Mouse (Mus musculus) intestine, embryonic 16.5 days (tissue): ENCODE measurements around the gene Tomm40l. TPM values are rescaled to one million over a fixed set of nuclear protein-coding genes. Genes with fewer than 3 reads are reported as not detected.
A peak's percentile ranks its signal among the peaks of the same experiment; 100 is the strongest.

Source experiments
- ATAC-seq: fragments of 200-750 bp; cut with Nextera tagmentation; 2 replicates; pipeline ENCODE4 v1.8.0; 2017; ENCODE audit warnings: moderate TSS enrichment, moderate library complexity
- H3K27ac ChIP-seq: fragments of 300-500 bp; sonication (generic); 2 replicates; pipeline ENCODE4 v1.5.1; 2014; ENCODE audit warnings: mild to moderate bottlenecking, low read length
- H3K27me3 ChIP-seq: fragments of 300-500 bp; sonication (generic); replicated peaks from 2 replicates; pipeline ENCODE4 v1.6.1; 2014; ENCODE audit warnings: low read length, control low read depth, mixed read lengths; ENCODE audit not compliant: control insufficient read depth, insufficient read depth
- H3K36me3 ChIP-seq: fragments of 300-500 bp; sonication (generic); 2 replicates; pipeline ENCODE4 v1.6.1; 2014; ENCODE audit warnings: low read length, control low read depth; ENCODE audit not compliant: control insufficient read depth, insufficient read depth
- H3K4me1 ChIP-seq: fragments of 300-500 bp; sonication (generic); 2 replicates; pipeline ENCODE4 v1.6.1; 2014; ENCODE audit warnings: low read length, control low read depth, mixed read lengths; ENCODE audit not compliant: control insufficient read depth, insufficient read depth
- H3K4me2 ChIP-seq: fragments of 300-500 bp; sonication (generic); 2 replicates; pipeline ENCODE4 v1.6.1; 2014; ENCODE audit warnings: low read depth, low read length, control low read depth
- H3K4me3 ChIP-seq: fragments of 300-500 bp; sonication (generic); 2 replicates; pipeline ENCODE4 v1.5.1; 2014; ENCODE audit warnings: mild to moderate bottlenecking, low read length
- H3K9ac ChIP-seq: fragments of 300-500 bp; sonication (generic); 2 replicates; pipeline ENCODE4 v1.6.1; 2014; ENCODE audit warnings: low read depth, low read length
- H3K9me3 ChIP-seq: fragments of 300-500 bp; sonication (generic); 2 replicates; pipeline ENCODE4 v1.6.1; 2016; ENCODE audit warnings: low read length, control low read depth; ENCODE audit not compliant: control insufficient read depth
- WGBS: fragments of 180-500 bp; shearing (Covaris S2); extraction: QIAGEN DNeasy Blood & Tissue Kit; methylation state at CpG from one replicate; pipeline ENCODE4 v1.1.7; 2014; 5-methylcytosine and 5-hydroxymethylcytosine counted together
- polyA plus RNA-seq: library from polyadenylated mRNA; unstranded; fragments of >200 nt; fragmentation: Nextera tagmentation; extraction: Ambion mirVana; gene quantifications from 2 replicates; pipeline ENCODE4 v1.2.1, GENCODE M21; 2015

The Tomm40l gene
- polyA plus RNA-seq, 1 experiment from 2014 or later, result 34.7 TPM

DNA sequence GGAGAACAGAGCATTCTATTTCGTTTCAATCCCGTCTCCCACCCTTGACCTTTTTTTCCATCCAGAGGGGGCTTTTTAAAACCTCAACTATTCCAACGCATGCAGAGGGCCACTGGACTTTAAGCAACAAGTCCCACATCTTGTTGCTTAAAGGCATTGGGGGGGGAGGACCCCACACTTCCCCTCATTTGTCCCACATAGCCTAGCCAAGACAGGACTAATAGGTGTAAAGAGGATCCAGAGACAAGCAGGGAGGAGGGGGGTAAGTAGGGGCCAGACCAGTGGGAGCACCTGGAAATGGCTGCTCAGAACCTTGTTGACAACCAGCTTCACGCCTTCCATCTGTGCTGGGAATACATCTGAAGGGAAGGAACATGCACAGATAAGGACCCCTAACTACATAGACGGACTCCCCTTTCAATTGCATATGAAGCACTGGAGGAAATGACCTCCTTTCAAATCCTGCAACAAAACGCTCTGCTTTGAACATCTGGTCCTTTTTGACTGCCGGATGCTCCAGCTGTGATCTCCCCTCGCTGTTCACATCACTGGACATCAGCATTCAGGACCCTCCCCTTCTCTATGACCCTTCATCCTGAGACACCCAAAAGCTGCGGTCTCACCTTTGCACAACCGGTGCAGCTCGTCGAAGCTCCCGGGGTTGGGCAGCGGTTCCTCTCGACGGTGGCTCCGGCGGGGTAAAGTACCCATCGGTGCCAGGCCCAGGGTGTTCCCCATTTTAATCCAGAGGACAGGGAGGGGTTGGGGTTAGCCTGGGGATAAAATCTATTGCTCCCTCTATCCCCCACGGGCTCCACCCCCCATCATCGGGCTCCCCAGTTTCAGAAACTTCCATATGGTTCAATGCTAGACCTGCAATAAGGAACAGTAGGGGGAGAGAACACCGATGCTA is 777 bp downstream of the Tomm40l start:
- Histone ChIP-seq H3K4me1 (peaks cover 9% of the 10 kb centered on the region), H3K27ac (no peak overlapping the region), H3K36me3 (0 out of 2 replicates have a peak, but pooled peaks cover 2% of the 10 kb centered on the region), H3K27me3 (no peaks in the 10 kb centered on the region), H3K9ac (peak overlapping the region; percentile 61), H3K4me2 (peak overlapping the region; percentile 60), H3K4me3 (peak overlapping the region; percentile 64), H3K9me3 (no peaks in the 10 kb centered on the region)
- no peak for ATAC-seq
- 5% methylated on average over 22 of the region's 22 CpGs for WGBS

DNA sequence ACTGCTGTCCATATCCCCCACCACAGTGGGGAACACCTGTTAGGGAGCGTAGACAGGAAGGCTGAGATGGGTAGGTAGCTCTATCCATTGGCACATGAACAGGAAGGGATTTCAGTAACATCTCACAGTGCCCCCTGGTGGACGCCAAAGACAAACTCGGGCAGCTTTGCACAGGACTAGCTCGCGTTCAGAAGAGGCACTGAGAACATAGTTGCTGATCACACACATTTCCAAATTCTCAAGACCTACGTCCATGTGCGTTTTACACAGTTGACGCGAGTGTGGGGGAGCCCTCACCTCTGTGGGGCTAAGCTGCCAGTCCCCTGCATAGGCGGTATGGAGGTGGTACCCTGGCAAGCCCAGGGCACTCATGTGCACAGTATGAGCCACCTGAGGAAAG is 1.4 kb downstream of the Tomm40l start:
- WGBS, result 8% methylated on average over 10 of the region's 10 CpGs
- peak; percentile 27; the same call in 1 of the 2 replicates for ATAC-seq
- H3K9me3 ChIP-seq, result no peaks in the 10 kb centered on the region
- H3K27ac ChIP-seq, result no peak overlapping the region
- peak overlapping the region; percentile 61; the same call in 1 of the 2 replicates for H3K9ac ChIP-seq
- peaks cover 13% of the 10 kb centered on the region for H3K4me1 ChIP-seq
- peak overlapping the region; percentile 6 for H3K4me3 ChIP-seq
- H3K4me2 ChIP-seq, result peak overlapping the region; percentile 60
- H3K36me3 ChIP-seq, result 0 out of 2 replicates have a peak, but pooled peaks cover 2% of the 10 kb centered on the region
- H3K27me3 ChIP-seq, result no peaks in the 10 kb centered on the region

DNA sequence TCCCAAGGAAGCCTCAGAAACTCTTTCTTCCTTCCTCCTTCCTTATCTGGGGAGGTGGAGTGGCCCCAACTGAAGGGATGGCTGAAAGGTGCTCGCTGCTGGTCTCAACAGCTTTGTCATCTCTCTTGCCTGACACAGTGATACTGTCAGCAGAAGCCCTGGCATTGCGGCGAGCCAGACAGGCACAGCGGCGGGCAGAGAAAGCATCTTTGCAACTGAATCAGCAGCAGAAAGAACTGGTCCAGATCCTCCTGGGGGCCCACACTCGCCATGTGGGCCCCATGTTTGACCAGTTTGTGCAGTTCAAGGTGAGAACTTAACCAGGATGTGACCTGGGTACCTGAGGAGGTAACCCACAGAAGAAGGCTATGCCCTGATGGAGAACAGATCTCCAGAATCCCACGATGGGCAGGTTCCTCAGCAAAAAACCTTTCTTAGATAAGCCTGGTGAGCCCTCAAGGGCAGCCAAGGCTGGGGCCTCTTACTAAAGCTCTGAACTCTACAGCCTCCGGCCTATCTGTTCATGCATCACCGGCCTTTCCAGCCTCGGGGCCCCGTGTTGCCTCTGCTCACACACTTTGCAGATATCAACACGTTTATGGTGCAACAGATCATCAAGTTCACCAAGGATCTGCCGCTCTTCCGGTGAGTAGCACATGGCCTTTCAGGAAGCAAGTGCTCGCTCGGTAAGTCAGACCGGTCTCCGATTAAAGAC is 5.9 kb downstream of the Tomm40l start:
- H3K4me3 ChIP-seq, result no peak overlapping the region

DNA sequence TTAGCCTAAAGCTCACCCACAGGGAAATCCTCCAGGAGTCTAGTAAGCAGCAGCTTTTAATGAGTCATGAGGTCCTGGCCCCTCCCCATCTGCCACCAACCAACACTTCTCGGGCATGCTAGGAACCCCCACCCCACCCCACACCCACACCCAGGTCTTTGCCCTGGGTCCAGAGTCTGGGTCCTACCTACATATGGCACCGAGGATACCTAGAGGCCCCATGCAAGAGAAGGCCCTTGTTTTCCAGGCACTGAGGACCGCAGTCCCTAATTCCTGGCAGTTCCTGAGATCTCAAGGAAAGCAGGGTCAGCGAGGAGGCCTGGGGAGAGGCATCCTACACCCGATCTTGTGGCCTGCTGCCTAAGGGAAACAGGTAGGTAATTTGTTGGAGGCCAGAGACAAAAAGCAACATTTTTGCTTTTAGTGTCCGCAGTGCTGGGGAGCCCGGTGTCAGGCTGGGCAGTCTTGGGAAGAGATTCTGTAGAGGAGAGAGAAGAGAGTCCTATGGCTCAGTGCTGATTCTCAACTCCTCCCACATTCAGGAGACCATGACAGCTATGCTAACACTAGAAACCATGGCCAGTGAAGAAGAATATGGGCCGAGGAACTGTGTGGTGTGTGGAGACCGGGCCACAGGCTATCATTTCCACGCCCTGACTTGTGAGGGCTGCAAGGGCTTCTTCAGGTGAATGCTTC is 8.4 kb downstream of the Tomm40l start, which contains the start of gene Nr1i3:
TSS of gene Nr1i3 (plus strand) at position 170 of the 696 bp plus-strand sequence.
- Histone ChIP-seq H3K4me3 (peak within 1 kb of the TSS; percentile 39), H3K4me1 (0 out of 2 replicates have a peak, but pooled peaks cover 6% of the 10 kb centered on the region), H3K9ac (peak within 1 kb of the TSS; percentile 56), H3K27ac (peak within 1 kb of the TSS; percentile 81), H3K4me2 (peak within 1 kb of the TSS; percentile 34), H3K27me3 (no peaks in the 10 kb centered on the region), H3K36me3 (0 out of 2 replicates have a peak, but pooled peaks cover 2% of the 10 kb centered on the region), H3K9me3 (no peaks in the 10 kb centered on the region)
- ATAC-seq, result peak; percentile 97
- WGBS, result 62% methylated on average over 10 of the region's 10 CpGs

More for the DNA sequence above, 5.9 kb downstream of the Tomm40l start:
- H3K27me3 ChIP-seq, result no peaks in the 10 kb centered on the region
- H3K4me1 ChIP-seq, result peaks cover 12% of the 10 kb centered on the region; the same call in 1 of the 2 replicates
- no peak overlapping the region for H3K9ac ChIP-seq
- H3K27ac ChIP-seq, result peak overlapping the region; percentile 26; the same call in 1 of the 2 replicates
- no peak overlapping the region for H3K4me2 ChIP-seq
- no peaks in the 10 kb centered on the region for H3K9me3 ChIP-seq
- ATAC-seq, result 0 out of 2 replicates have a peak, but pooled peaks have one; percentile 21
- H3K36me3 ChIP-seq, result 0 out of 2 replicates have a peak, but pooled peaks cover 2% of the 10 kb centered on the region
- WGBS, result 81% methylated on average over 18 of the region's 18 CpGs

DNA sequence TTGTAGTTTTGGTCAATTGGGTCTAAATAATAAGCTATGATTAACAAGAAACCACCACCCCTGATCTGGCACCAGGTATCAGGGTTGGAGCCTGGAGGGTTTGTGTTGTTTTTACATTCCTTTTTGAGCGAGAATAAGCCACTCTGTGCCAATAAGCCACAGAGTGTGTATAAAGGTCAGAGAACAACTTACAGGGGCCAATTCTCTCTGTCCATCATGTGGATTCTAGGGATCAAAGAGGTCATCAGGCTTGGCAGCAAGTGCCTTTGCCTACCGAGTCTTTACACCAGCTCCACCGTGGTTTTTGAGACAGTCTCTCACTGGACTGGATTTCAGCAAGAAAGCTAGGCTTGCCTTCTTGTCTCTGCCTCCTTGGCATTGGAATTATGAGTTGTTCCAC is 9.5 kb downstream of the Tomm40l start:
- Histone ChIP-seq H3K9me3 (no peaks in the 10 kb centered on the region), H3K9ac (no peak overlapping the region), H3K27me3 (no peaks in the 10 kb centered on the region), H3K36me3 (no peaks in the 10 kb centered on the region), H3K27ac (no peak overlapping the region), H3K4me3 (no peak overlapping the region), H3K4me2 (no peak overlapping the region), H3K4me1 (0 out of 2 replicates have a peak, but pooled peaks cover 6% of the 10 kb centered on the region)
- WGBS, result 50% methylated on average over 3 of the region's 3 CpGs
- no peak for ATAC-seq

DNA sequence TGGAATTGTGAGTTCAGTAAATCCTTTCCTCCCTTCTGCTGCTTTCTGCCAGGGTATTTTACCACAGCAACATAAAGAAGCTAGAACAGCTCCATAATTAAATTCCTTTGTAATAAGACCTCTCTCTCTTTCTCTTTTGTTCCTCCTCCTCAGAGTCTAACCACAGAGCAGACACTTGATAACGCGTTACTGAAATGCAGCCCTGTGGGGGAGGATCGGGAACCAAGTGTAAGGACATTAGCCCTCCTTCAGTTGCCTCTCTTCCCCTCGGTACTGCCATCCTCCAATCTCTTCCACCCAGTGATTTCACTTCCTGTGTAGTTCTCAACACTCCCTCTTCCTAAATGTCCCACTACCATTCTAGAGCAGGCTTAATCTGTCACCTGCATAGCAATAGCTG is 12.9 kb downstream of the Tomm40l start:
- no peak for ATAC-seq
- Histone ChIP-seq H3K9ac (no peak overlapping the region), H3K4me1 (no peaks in the 10 kb centered on the region), H3K4me3 (no peak overlapping the region), H3K27me3 (no peaks in the 10 kb centered on the region; the same call in 1 of the 2 replicates), H3K9me3 (no peaks in the 10 kb centered on the region), H3K27ac (no peak overlapping the region), H3K4me2 (no peak overlapping the region), H3K36me3 (no peaks in the 10 kb centered on the region)
- 25% methylated on average over 4 of the region's 4 CpGs for WGBS

DNA sequence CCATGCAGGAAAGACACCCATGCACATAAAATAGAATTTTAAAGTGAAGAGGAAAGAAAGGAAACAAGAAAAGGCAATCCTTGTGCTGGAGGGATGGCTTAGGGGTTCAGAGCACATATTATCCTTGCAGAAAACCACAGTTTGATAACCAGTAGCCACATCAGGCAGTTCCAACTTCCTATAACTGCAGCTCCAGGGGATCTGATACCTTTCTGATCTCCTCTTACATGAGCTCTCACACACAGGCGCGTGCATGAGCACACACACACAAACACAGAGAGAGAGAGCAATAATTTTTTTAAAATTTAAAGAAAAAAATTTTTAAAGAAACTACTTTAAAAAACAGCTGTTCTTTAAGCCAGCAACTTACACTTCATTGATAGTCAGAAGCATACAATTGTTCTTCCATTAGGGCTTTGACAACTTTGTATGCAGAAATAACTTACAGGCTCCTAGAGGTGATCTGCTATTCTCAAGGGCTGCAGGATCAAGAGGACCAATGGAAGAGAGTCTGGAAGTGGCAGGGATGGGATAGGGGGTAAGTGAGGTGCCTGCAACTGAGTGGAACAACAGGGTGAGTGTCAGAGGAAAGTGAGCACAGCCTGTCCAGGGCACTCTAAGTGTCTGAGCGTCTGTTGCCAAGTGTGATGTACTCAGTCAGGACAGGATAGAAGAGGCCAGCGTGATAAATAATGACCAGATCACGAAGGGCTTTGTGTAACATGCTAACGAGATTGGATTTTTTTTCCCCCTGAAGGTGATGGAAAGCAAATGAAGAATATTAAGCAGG is 16.4 kb downstream of the Tomm40l start:
- no peaks in the 10 kb centered on the region; the same call in 1 of the 2 replicates for H3K27me3 ChIP-seq
- no peak for ATAC-seq

DNA sequence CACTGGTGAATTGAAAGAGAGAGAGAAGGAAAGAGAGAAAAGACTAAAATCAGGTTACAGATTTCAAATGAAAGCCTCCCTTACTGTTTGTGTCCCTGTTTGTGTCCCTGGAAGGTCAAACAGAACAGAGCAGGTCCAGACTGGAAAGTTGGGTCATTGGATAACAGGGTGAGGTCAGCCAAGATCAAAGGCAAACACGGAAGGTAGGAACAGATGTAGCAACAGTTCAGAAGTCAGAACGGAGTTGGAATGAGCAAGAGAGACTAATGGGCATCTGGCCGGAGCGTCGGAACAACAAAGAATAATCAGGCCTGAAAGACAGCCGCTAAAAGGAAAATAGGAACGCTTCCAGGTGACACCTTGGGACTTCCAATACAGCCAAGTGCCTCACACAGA is 18.1 kb downstream of the Tomm40l start:
- ATAC-seq, result peak; percentile 84

More for the DNA sequence above, 16.4 kb downstream of the Tomm40l start:
- Histone ChIP-seq H3K27ac (no peak overlapping the region), H3K4me1 (no peaks in the 10 kb centered on the region), H3K9ac (no peak overlapping the region), H3K4me3 (no peak overlapping the region), H3K4me2 (no peak overlapping the region), H3K9me3 (no peaks in the 10 kb centered on the region), H3K36me3 (no peaks in the 10 kb centered on the region)
- 78% methylated on average over 6 of the region's 6 CpGs for WGBS

More for the DNA sequence above, 18.1 kb downstream of the Tomm40l start:
- Histone ChIP-seq H3K4me3 (no peak overlapping the region), H3K36me3 (no peaks in the 10 kb centered on the region), H3K27me3 (no peaks in the 10 kb centered on the region; the same call in 1 of the 2 replicates), H3K9ac (no peak overlapping the region), H3K9me3 (no peaks in the 10 kb centered on the region), H3K27ac (no peak overlapping the region), H3K4me1 (no peaks in the 10 kb centered on the region), H3K4me2 (peak overlapping the region; percentile 17; the same call in 1 of the 2 replicates)
- 57% methylated on average over 7 of the region's 7 CpGs for WGBS
